Mouse (Mus musculus) CH12.LX (cell line): ENCODE data around the gene Plekha5. TPM values are rescaled to one million over a fixed set of nuclear protein-coding genes. Genes with fewer than 3 reads are reported as not detected.

Source experiments
- DNase-seq: peaks from one replicate; pipeline ENCODE4 v3.0.0-alpha.2; 2013; ENCODE audit errors: extremely low read depth
- H3K27ac ChIP-seq: 2 replicates; pipeline ENCODE4 v1.5.1; 2012; ENCODE audit warnings: low read depth, mild to moderate bottlenecking, control low read depth, moderate library complexity; ENCODE audit not compliant: insufficient read depth
- H3K27me3 ChIP-seq: replicated peaks from 2 replicates; pipeline ENCODE3; 2012; ENCODE audit warnings: inconsistent platforms
- H3K36me3 ChIP-seq, 2 experiments: replicated peaks in 1 of 2; 2 replicates each; pipeline versions ENCODE3 to v1.6.1; 2012; ENCODE audit warnings: inconsistent platforms in 1 of 2, low read length in 1 of 2, mild to moderate bottlenecking in 1 of 2, mixed read lengths in 1 of 2, moderate library complexity in 1 of 2; ENCODE audit not compliant: control insufficient read depth in 1 of 2, insufficient read depth in 1 of 2
- H3K4me1 ChIP-seq, 2 experiments: 2 replicates each; pipeline ENCODE4 v1.6.1; 2012; ENCODE audit warnings: inconsistent platforms in 1 of 2, moderate library complexity in 1 of 2; ENCODE audit not compliant: insufficient read depth in 2 of 2, control insufficient read depth in 1 of 2
- H3K4me2 ChIP-seq: 2 replicates; pipeline ENCODE4 v1.6.1; 2012; ENCODE audit warnings: low read depth, mild to moderate bottlenecking, control low read depth; ENCODE audit not compliant: poor library complexity, insufficient read depth, severe bottlenecking
- H3K4me3 ChIP-seq, 3 experiments: fragments of 150-350 bp in 1 of 3; sonication (generic) in 1 of 3; replicated peaks in 1 of 3; 2 replicates each; pipeline versions ENCODE3 to v1.5.1; 2011 to 2012; ENCODE audit warnings: low read depth in 2 of 3, low read length in 2 of 3, mild to moderate bottlenecking in 2 of 3, moderate library complexity in 2 of 3, control low read depth in 1 of 3, improper control_type of control experiment in 1 of 3, inconsistent platforms in 1 of 3, mixed read lengths in 1 of 3; ENCODE audit not compliant: poor library complexity in 1 of 3
- H3K79me2 ChIP-seq: replicated peaks from 2 replicates; pipeline ENCODE4 v1.6.1; 2012; ENCODE audit warnings: mild to moderate bottlenecking, moderate library complexity; ENCODE audit not compliant: control insufficient read depth, poor library complexity, insufficient read depth, severe bottlenecking; ENCODE audit errors: extremely low read depth
- H3K9ac ChIP-seq: 2 replicates; pipeline ENCODE4 v1.6.1; 2012; ENCODE audit warnings: low read depth, mild to moderate bottlenecking, control low read depth, moderate library complexity; ENCODE audit not compliant: insufficient read depth
- H3K9me3 ChIP-seq: replicated peaks from 2 replicates; pipeline ENCODE3; 2012; ENCODE audit warnings: low read length, inconsistent platforms, mixed read lengths
- BHLHE40 ChIP-seq: IDR thresholded peaks from 2 replicates; pipeline ENCODE4 v1.6.1; 2011; ENCODE audit warnings: mild to moderate bottlenecking, low read depth, low read length, improper control_type of control experiment
- CTCF ChIP-seq, 2 experiments: IDR thresholded peaks in 1 of 2; conservative IDR thresholded peaks in 1 of 2; 2 replicates each; pipeline ENCODE4 v1.5.1; 2011 to 2012; ENCODE audit warnings: low read depth in 2 of 2, low read length in 2 of 2, improper control_type of control experiment in 1 of 2, inconsistent platforms in 1 of 2, mild to moderate bottlenecking in 1 of 2, moderate library complexity in 1 of 2
- ELF1 ChIP-seq: IDR thresholded peaks from 2 replicates; pipeline ENCODE4 v1.6.1; 2014; ENCODE audit warnings: low read depth, mild to moderate bottlenecking, inconsistent platforms, low read length, improper control_type of control experiment
- EP300 ChIP-seq: IDR thresholded peaks from 2 replicates; pipeline ENCODE4 v1.6.1; 2011; ENCODE audit warnings: low read length, improper control_type of control experiment
- ETS1 ChIP-seq: conservative IDR thresholded peaks from 2 replicates; pipeline ENCODE4 v1.6.1; 2012; ENCODE audit warnings: low read depth, mild to moderate bottlenecking, inconsistent platforms, low read length, improper control_type of control experiment, moderate library complexity
- GABPA ChIP-seq: IDR thresholded peaks from 2 replicates; pipeline ENCODE4 v1.6.1; 2012; ENCODE audit warnings: low read depth, low read length, improper control_type of control experiment, inconsistent platforms; ENCODE audit not compliant: insufficient replicate concordance
- IRF4 ChIP-seq: IDR thresholded peaks from 2 replicates; pipeline ENCODE4 v1.6.1; 2014; ENCODE audit warnings: low read depth, mild to moderate bottlenecking, inconsistent platforms, low read length, improper control_type of control experiment
- MAFK ChIP-seq: IDR thresholded peaks from 2 replicates; pipeline ENCODE4 v1.6.1; 2011; ENCODE audit warnings: low read length, improper control_type of control experiment; ENCODE audit not compliant: insufficient replicate concordance
- MXI1 ChIP-seq: IDR thresholded peaks from 2 replicates; pipeline ENCODE4 v1.6.1; 2011; ENCODE audit warnings: mild to moderate bottlenecking, low read depth, low read length, improper control_type of control experiment
- POLR2A ChIP-seq: IDR thresholded peaks from 2 replicates; pipeline ENCODE4 v1.6.1; 2011; ENCODE audit warnings: low read depth, mild to moderate bottlenecking, improper control_type of control experiment, low read length
- RAD21 ChIP-seq: IDR thresholded peaks from 2 replicates; pipeline ENCODE4 v1.6.1; 2011; ENCODE audit warnings: low read depth, mild to moderate bottlenecking, low read length, improper control_type of control experiment, moderate library complexity
- SMC3 ChIP-seq: IDR thresholded peaks from 2 replicates; pipeline ENCODE4 v1.6.1; 2011; ENCODE audit warnings: low read depth, low read length, improper control_type of control experiment
- ZC3H11A ChIP-seq: IDR thresholded peaks from 2 replicates; pipeline ENCODE4 v1.6.1; 2012; ENCODE audit warnings: low read depth, mild to moderate bottlenecking, inconsistent platforms, low read length, improper control_type of control experiment
- ZMIZ1 ChIP-seq: IDR thresholded peaks from 2 replicates; pipeline ENCODE4 v1.6.1; 2012; ENCODE audit warnings: low read depth, mild to moderate bottlenecking, inconsistent platforms, low read length, improper control_type of control experiment
- ZNF384 ChIP-seq: IDR thresholded peaks from 2 replicates; pipeline ENCODE4 v1.6.1; 2012; ENCODE audit warnings: low read depth, low read length, improper control_type of control experiment, inconsistent platforms
- dilution Hi-C: fragments of 300-500 bp; cut with MboI; formaldehyde crosslinking; loops from 2 replicates; pipeline ENCODE4 v1.14.3; 2020; ENCODE audit warnings: low sequenced_read_pairs; ENCODE audit not compliant: extremely low pct_unique_long_range_greater_than_20kb, extremely low pct_ligation_motif_present
- in situ Hi-C: fragments of 300-500 bp; cut with MboI; formaldehyde crosslinking; loops from 3 replicates; pipeline ENCODE4 v1.14.3; 2019; ENCODE audit warnings: low sequenced_read_pairs, low pct_ligation_motif_present, low pct_unique_long_range_greater_than_20kb, mixed read lengths
- polyA plus RNA-seq: library from polyadenylated mRNA; unstranded; fragments of >175 nt; gene quantifications from 2 replicates; pipeline ENCODE4 v1.2.1, GENCODE M21; 2012; ENCODE audit warnings: low read depth; ENCODE audit not compliant: insufficient read length
- total RNA-seq, 2 experiments: library from RNA; depleted of rRNA; stranded (reverse); fragments of 300-350 nt in 1 of 2; fragments of >200 nt in 1 of 2; gene quantifications; 2 replicates each; pipeline ENCODE4 v1.2.3; 2012 to 2014

Gene Plekha5
- total and polyA plus RNA-seq, 3 experiments: 0.12 to 0.38 (median 0.27) TPM

- in situ Hi-C loops: loop anchor here (10.0 to 25.0 kb wide), 2 partner anchors 93 to 966 kb away; no protein-coding TSS in a partner anchor
- no peak for TF ChIP-seq IRF4
- no peak for TF ChIP-seq SMC3
- no peak for TF ChIP-seq ZMIZ1
- no peak for TF ChIP-seq ETS1
- TF ChIP-seq GABPA: no peak
Observed at GRCm38 (mm10) chr6:140471751-140472150, 47.9 kb downstream of the Plekha5 start.

DNA sequence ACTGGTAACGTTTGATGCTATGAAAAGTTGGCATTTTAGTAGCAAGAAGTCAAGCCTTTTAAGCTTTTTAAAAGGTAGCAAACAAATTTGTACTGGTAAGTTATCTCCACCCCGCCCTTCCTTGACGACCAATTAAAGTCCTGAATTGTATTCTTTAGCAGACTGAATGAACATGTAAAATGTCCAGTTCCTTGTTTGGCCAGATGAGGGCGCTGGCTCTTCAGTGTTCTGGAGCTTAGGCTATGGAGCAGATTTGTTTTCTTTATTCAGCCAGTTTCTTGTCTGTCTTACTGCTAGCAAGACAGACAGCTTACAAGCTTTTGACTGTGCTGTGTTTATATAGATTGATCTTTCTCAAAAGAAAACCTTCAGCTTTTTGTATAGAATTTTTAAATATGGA, 48.5 kb downstream of the Plekha5 start:
- in situ Hi-C loops (loop anchor here (10.0 to 25.0 kb wide), 2 partner anchors 92 to 965 kb away; no protein-coding TSS in a partner anchor), dilution Hi-C loops (no loop called here)
- Histone ChIP-seq H3K27ac (no peak overlapping the region), H3K79me2 (no peaks in the 10 kb centered on the region), H3K36me3 (no peaks in the 10 kb centered on the region), H3K4me2 (no peak overlapping the region; the same call in 1 of the 2 replicates), H3K4me3 (no peak overlapping the region), H3K4me1 (peaks cover 3 to 22% of the 10 kb centered on the region in 2 experiments), H3K9ac (no peak overlapping the region)
- peak; percentile 83 for DNase-seq
- TF ChIP-seq CTCF (conservative IDR thresholded peaks at IDR 0.05 in 1 of 2, IDR thresholded peaks at IDR 0.05 in 1 of 2; ENCODE audit: low read depth in 2 of 2, low read length in 2 of 2) (peak; percentile 59 to 88; a peak in 3 of 4 replicates), SMC3 (peak; percentile 67), ELF1 (no peak), BHLHE40 (no peak), RAD21 (peak; percentile 85), ZC3H11A (peak; percentile 44)
- TF ChIP-seq, all 38 proteins: peak for 4
- H3K9me3 ChIP-seq: no peaks in the 10 kb centered on the region
- H3K27me3 ChIP-seq: no peaks in the 10 kb centered on the region

More at GRCm38 (mm10) chr6:140471751-140472150, 47.9 kb downstream of the Plekha5 start:
- Histone ChIP-seq H3K79me2 (no peaks in the 10 kb centered on the region), H3K9ac (no peak overlapping the region), H3K9me3 (no peaks in the 10 kb centered on the region), H3K36me3 (no peaks in the 10 kb centered on the region), H3K4me3 (no peak overlapping the region), H3K27ac (no peak overlapping the region), H3K4me2 (no peak overlapping the region), H3K4me1 (peaks cover 5 to 28% of the 10 kb centered on the region in 2 experiments), H3K27me3 (no peaks in the 10 kb centered on the region)
- no peak for DNase-seq
- dilution Hi-C loops: no loop called here

- DNase-seq: no peak
- no peak overlapping the region for H3K9ac ChIP-seq
- H3K79me2 ChIP-seq: no peaks in the 10 kb centered on the region
- no peak overlapping the region for H3K4me3 ChIP-seq
- H3K27me3 ChIP-seq: no peaks in the 10 kb centered on the region
- dilution Hi-C loops: no loop called here
- in situ Hi-C loops: loop anchor here (10.0 kb wide), 1 partner anchor 89 kb away; no protein-coding TSS in a partner anchor
- H3K27ac ChIP-seq: no peak overlapping the region
- peaks cover 2 to 21% of the 10 kb centered on the region in 2 experiments; a peak in 3 of 4 replicates for H3K4me1 ChIP-seq
- no peaks in the 10 kb centered on the region for H3K36me3 ChIP-seq
- peak; percentile 23 for TF ChIP-seq RAD21
- TF ChIP-seq MAFK: 0 out of 2 replicates have a peak, but pooled peaks have one; percentile 8
- TF ChIP-seq EP300: no peak
- peak in 1 of 2 experiments; percentile 50; a peak in 3 of 4 replicates for TF ChIP-seq CTCF (conservative IDR thresholded peaks at IDR 0.05 in 1 of 2, IDR thresholded peaks at IDR 0.05 in 1 of 2; ENCODE audit: low read depth in 2 of 2, low read length in 2 of 2)
- peak; percentile 28 for TF ChIP-seq SMC3
- no peak for TF ChIP-seq ZNF384
- TF ChIP-seq IRF4: 0 out of 2 replicates have a peak, but pooled peaks have one; percentile 12
- TF ChIP-seq POLR2A: no peak
- no peak for TF ChIP-seq MXI1
- TF ChIP-seq, all 38 proteins: peak for 5
- Histone ChIP-seq H3K9me3 (no peaks in the 10 kb centered on the region), H3K4me2 (no peak overlapping the region)
Observed at GRCm38 (mm10) chr6:140475393-140476087, 51.7 kb downstream of the Plekha5 start.
